Mouse (Mus musculus): Measurements from ENCODE around the gene Gnptab. TPM values are rescaled to one million over a fixed set of nuclear protein-coding genes. Genes with fewer than 3 reads are reported as not detected.

Gene Gnptab
- total RNA-seq, 2 experiments from 2014 or later, result 67.8 to 71.8 TPM

Other genes starting within 250 kb of the Gnptab start
- gene Parpbp, start 232.2 kb upstream of the Gnptab start, total RNA-seq (2021), result 1 to 10 TPM in 1 of 2 experiments, under 1 TPM in 1; 0.51 to 1.3 TPM
- 1 to 10 TPM; 5.3 to 8.0 TPM for gene Nup37, start 232.1 kb upstream of the Gnptab start, total RNA-seq (2021)
- 10 to 100 TPM; 20.9 to 23.8 TPM for gene Washc3, start 178.0 kb upstream of the Gnptab start, total RNA-seq (2021)
- 1 to 10 TPM; 1.6 TPM for gene Dram1, start 52 bp upstream of the Gnptab start, total RNA-seq (2021)
- gene Sycp3, start 80.4 kb downstream of the Gnptab start, total RNA-seq (2021), result under 1 TPM; 0.58 to 0.70 TPM
- 10 to 100 TPM; 37.1 to 39.7 TPM for gene Chpt1, start 124.9 kb downstream of the Gnptab start, total RNA-seq (2021)
- gene Mybpc1, start 226.0 kb downstream of the Gnptab start, total RNA-seq (2021), result 1 to 10 TPM; 5.5 to 5.6 TPM

Measured in left cerebral cortex, adult 18-20 months (tissue).